Mouse (Mus musculus): ENCODE data around the gene Acrbp. TPM values are rescaled to one million over a fixed set of nuclear protein-coding genes. Genes with fewer than 3 reads are reported as not detected.
A peak's percentile ranks its signal among the peaks of the same experiment; 100 is the strongest.
"Not testable (repeated sequence)": the region's sequence is repeated elsewhere in the genome, so short reads cannot be mapped to it uniquely, and the experiment has no call there.

Gene Acrbp
- polyA plus RNA-seq, 1 experiment from 2014 or later = 1.6 TPM

GRCm38 (mm10) chr6:125039131-125039530, 10.4 kb upstream of the Acrbp start:
- Histone ChIP-seq H3K9ac (peak overlapping the region; percentile 55), H3K4me1 (replicated peaks) (peaks cover 40% of the 10 kb centered on the region), H3K27ac (peak overlapping the region; percentile 71), H3K9me3 (replicated peaks) (no peaks in the 10 kb centered on the region), H3K4me2 (peak overlapping the region; percentile 84), H3K36me3 (peaks cover 51% of the 10 kb centered on the region), H3K4me3 (replicated peaks) (peak overlapping the region; percentile 75), H3K27me3 (no peaks in the 10 kb centered on the region)
- DNase-seq (peak; percentile 26), ATAC-seq (ENCODE audit: low read depth) (peak; percentile 11; the same call in 1 of the 2 replicates)
- WGBS (ENCODE audit: insufficient replicate concordance) = 5% methylated on average over 8 of the region's 8 CpGs

- peak; percentile 94 for ATAC-seq (ENCODE audit: low read depth)
- DNase-seq = peak; percentile 83
- peaks cover 52% of the 10 kb centered on the region for H3K36me3 ChIP-seq
These were observed 9.8 kb upstream of the Acrbp start, which contains the start of gene Ing4 for GRCm38 (mm10) chr6:125039533-125040153. Gene Ing4 (plus strand): TSS chr6:125039760.

DNA sequence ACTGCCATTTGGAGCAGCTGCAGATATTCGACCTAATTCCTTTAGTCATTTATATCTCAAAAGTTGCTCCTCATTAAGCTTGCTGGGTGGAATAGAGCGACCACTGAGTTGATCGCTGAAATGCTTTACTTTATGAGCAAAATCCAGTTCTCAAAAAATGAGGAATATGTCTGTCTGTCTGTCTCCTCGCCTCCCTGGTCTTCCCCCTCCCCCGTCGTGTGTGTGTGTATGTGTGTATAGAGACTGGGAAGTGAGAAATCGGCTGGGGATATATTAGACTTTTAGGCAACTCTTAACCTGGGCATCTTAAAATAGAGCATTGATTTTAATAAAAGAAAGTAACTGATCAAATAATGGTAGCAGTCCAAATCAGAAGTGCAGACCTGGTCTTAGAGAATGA, 9.3 kb upstream of the Acrbp start:
- peak overlapping the region; percentile 71 for H3K27ac ChIP-seq
- peak overlapping the region; percentile 75 for H3K4me3 ChIP-seq (replicated peaks)
- ATAC-seq (ENCODE audit: low read depth) (no peak), DNase-seq (no peak)
- H3K4me2 ChIP-seq = peak overlapping the region; percentile 84
- 9% methylated on average over 7 of the region's 7 CpGs for WGBS (ENCODE audit: insufficient replicate concordance)
- no peaks in the 10 kb centered on the region for H3K27me3 ChIP-seq
- peaks cover 40% of the 10 kb centered on the region for H3K4me1 ChIP-seq (replicated peaks)
- H3K9ac ChIP-seq = peak overlapping the region; percentile 75
- H3K9me3 ChIP-seq (replicated peaks) = no peaks in the 10 kb centered on the region
- H3K36me3 ChIP-seq = peaks cover 52% of the 10 kb centered on the region

More at GRCm38 (mm10) chr6:125039533-125040153, 9.8 kb upstream of the Acrbp start, which contains the start of gene Ing4:
- H3K4me1 ChIP-seq (replicated peaks) = peaks cover 40% of the 10 kb centered on the region
- H3K27ac ChIP-seq = peak within 1 kb of the TSS; percentile 71
- H3K9ac ChIP-seq = peak within 1 kb of the TSS; percentile 75
- no peaks in the 10 kb centered on the region for H3K27me3 ChIP-seq
- no peaks in the 10 kb centered on the region for H3K9me3 ChIP-seq (replicated peaks)
- peak within 1 kb of the TSS; percentile 75 for H3K4me3 ChIP-seq (replicated peaks)
- peak within 1 kb of the TSS; percentile 84 for H3K4me2 ChIP-seq
- WGBS (ENCODE audit: insufficient replicate concordance) = under 1% methylated on average over 26 of the region's 26 CpGs

- H3K27me3 ChIP-seq = no peaks in the 10 kb centered on the region
- ATAC-seq (ENCODE audit: low read depth) = no peak
- no peak overlapping the region for H3K4me3 ChIP-seq (replicated peaks)
- peak overlapping the region; percentile 84; the same call in 1 of the 2 replicates for H3K4me2 ChIP-seq
- H3K9me3 ChIP-seq (replicated peaks) = no peaks in the 10 kb centered on the region
- no peak overlapping the region for H3K9ac ChIP-seq
- H3K36me3 ChIP-seq = peaks cover 49% of the 10 kb centered on the region
- peaks cover 40% of the 10 kb centered on the region for H3K4me1 ChIP-seq (replicated peaks)
- no peak for DNase-seq
- H3K27ac ChIP-seq = no peak overlapping the region
- WGBS (ENCODE audit: insufficient replicate concordance) = 43% methylated on average over 7 of the region's 7 CpGs
These were observed 8.4 kb upstream of the Acrbp start for GRCm38 (mm10) chr6:125041047-125041446.

DNA sequence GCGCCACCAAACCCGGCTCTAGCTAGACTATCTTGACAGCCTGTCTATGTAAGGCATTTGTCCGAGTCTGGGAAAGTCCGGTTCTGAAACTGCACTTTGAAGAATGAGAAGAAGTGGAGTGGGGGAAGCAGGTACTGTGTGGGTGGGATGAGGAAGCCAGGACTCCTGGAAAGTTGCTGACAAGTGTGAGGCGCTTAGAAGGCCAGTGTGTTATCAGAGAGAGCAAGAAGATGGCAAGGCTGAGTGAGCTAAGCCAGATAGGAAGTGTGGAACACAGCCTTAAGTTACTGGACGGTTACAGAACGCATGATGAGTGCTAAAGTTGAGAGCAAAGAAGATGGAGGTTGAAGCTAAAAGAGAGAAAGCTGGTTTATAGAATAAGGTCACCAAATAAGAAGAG, 7.4 kb upstream of the Acrbp start:
- ATAC-seq (ENCODE audit: low read depth) (no peak), DNase-seq (no peak)
- 61% methylated on average over 7 of the region's 7 CpGs for WGBS (ENCODE audit: insufficient replicate concordance)
- Histone ChIP-seq H3K4me2 (peak overlapping the region; percentile 11; the same call in 1 of the 2 replicates), H3K9me3 (replicated peaks) (no peaks in the 10 kb centered on the region), H3K9ac (0 out of 2 replicates have a peak overlapping the region, but pooled peaks have one; percentile 20), H3K4me3 (replicated peaks) (no peak overlapping the region), H3K27ac (peak overlapping the region; percentile 63), H3K4me1 (replicated peaks) (peaks cover 40% of the 10 kb centered on the region), H3K27me3 (no peaks in the 10 kb centered on the region), H3K36me3 (peaks cover 47% of the 10 kb centered on the region)

DNA sequence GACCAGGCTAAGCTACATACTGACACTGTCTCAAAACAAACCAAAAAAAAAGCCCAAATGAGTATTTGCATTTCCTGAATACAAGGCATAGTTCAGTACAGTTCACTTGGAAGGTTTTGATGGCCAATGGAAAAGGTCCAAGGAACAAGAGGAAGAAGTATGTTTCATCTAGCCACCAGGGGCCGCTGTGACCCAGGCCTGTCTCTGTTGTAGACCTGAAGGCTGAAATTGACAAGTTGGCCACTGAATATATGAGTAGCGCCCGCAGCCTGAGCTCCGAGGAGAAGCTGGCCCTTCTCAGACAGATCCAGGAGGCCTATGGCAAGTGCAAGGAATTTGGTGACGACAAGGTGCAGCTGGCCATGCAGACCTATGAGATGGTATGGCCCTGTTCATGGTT, 2.8 kb upstream of the Acrbp start:
- H3K4me1 ChIP-seq (replicated peaks) = peaks cover 19% of the 10 kb centered on the region
- no peaks in the 10 kb centered on the region for H3K27me3 ChIP-seq
- H3K4me2 ChIP-seq = no peak overlapping the region
- 31% methylated on average over 5 of the region's 5 CpGs for WGBS (ENCODE audit: insufficient replicate concordance)
- H3K4me3 ChIP-seq (replicated peaks) = no peak overlapping the region
- peaks cover 74% of the 10 kb centered on the region for H3K36me3 ChIP-seq
- H3K9ac ChIP-seq = no peak overlapping the region
- peak; percentile 55 for DNase-seq
- no peak overlapping the region for H3K27ac ChIP-seq
- ATAC-seq (ENCODE audit: low read depth) = no peak
- no peaks in the 10 kb centered on the region for H3K9me3 ChIP-seq (replicated peaks)

DNA sequence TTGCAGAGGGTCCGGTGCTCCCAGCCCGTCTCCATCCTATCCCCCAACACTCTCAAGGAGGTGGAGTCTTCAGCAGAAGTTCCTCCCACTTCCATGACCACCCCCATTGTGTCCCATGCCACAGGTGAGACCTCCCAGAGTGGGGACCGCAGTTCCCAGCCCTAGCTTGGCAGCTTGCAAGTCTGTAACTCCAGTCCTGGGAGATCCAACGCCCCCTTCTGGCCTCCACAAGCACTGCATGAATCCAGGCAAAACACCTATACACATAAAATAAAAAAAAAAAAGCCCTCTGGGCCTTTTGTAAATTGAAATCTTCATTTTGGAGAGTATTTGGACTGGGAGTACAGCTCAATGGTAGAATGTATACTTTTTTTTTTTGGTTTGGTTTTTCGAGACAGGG, 1.7 kb downstream of the Acrbp start:
- H3K36me3 ChIP-seq = peaks cover 60% of the 10 kb centered on the region
- H3K4me3 ChIP-seq (replicated peaks) = no peak overlapping the region
- H3K27ac ChIP-seq = no peak overlapping the region
- no peaks in the 10 kb centered on the region for H3K27me3 ChIP-seq
- no peak overlapping the region for H3K9ac ChIP-seq
- ATAC-seq (ENCODE audit: low read depth) (no peak), DNase-seq (no peak)
- peaks cover 11% of the 10 kb centered on the region for H3K4me1 ChIP-seq (replicated peaks)
- H3K4me2 ChIP-seq = no peak overlapping the region
- WGBS (ENCODE audit: insufficient replicate concordance) = 61% methylated on average over 5 of the region's 5 CpGs
- H3K9me3 ChIP-seq (replicated peaks) = no peaks in the 10 kb centered on the region

- 28% methylated on average over 6 of the region's 6 CpGs for WGBS (ENCODE audit: insufficient replicate concordance)
These were observed 12.0 kb downstream of the Acrbp start for GRCm38 (mm10) chr6:125061493-125061892.

GRCm38 (mm10) chr6:125062511-125062910, 13.0 kb downstream of the Acrbp start:
- WGBS (ENCODE audit: insufficient replicate concordance) = 53% methylated on average over 5 of the region's 5 CpGs
- Histone ChIP-seq H3K4me2 (peak overlapping the region; percentile 4; the same call in 1 of the 2 replicates), H3K36me3 (no peaks in the 10 kb centered on the region), H3K27ac (no peak overlapping the region; the same call in 1 of the 2 replicates), H3K4me1 (replicated peaks) (peaks cover 60% of the 10 kb centered on the region), H3K9me3 (replicated peaks) (no peaks in the 10 kb centered on the region), H3K9ac (peak overlapping the region; percentile 4; the same call in 1 of the 2 replicates), H3K4me3 (replicated peaks) (no peak overlapping the region), H3K27me3 (peaks cover 3% of the 10 kb centered on the region; the same call in 1 of the 2 replicates)
- ATAC-seq (ENCODE audit: low read depth) = peak; percentile 76
- DNase-seq = peak; percentile 28

More at GRCm38 (mm10) chr6:125061493-125061892, 12.0 kb downstream of the Acrbp start:
- DNase-seq (no peak), ATAC-seq (ENCODE audit: low read depth) (no peak)
- no peaks in the 10 kb centered on the region for H3K9me3 ChIP-seq (replicated peaks)
- no peak overlapping the region for H3K27ac ChIP-seq
- no peak overlapping the region for H3K4me2 ChIP-seq
- H3K36me3 ChIP-seq = no peaks in the 10 kb centered on the region
- H3K27me3 ChIP-seq = peaks cover 3% of the 10 kb centered on the region; the same call in 1 of the 2 replicates
- no peak overlapping the region for H3K9ac ChIP-seq
- no peak overlapping the region for H3K4me3 ChIP-seq (replicated peaks)
- H3K4me1 ChIP-seq (replicated peaks) = peaks cover 54% of the 10 kb centered on the region

DNA sequence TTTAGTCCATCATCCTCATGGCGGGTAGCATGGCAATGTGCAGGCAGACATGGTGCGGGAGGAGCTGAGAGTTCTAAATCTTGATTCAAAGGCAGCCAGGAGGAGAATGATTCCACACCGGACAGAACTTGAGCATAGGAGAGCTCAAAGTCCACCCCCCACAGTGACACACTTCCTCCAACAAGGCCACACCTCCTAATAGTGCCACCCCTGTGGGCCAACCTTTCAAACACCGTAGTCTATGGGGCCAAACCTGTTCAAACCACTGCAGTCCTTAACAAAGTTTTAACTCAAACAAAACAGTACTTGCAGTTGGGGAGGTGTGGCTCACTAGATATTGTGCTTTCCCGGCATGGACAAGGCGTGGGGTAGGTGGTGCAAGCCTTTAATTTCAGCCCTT, 14.4 kb downstream of the Acrbp start:
- no peak overlapping the region for H3K9ac ChIP-seq
- 60% methylated on average over 6 of the region's 6 CpGs for WGBS (ENCODE audit: insufficient replicate concordance)
- no peaks in the 10 kb centered on the region for H3K36me3 ChIP-seq
- H3K27me3 ChIP-seq = no peaks in the 10 kb centered on the region; the same call in 1 of the 2 replicates
- peak overlapping the region; percentile 2; the same call in 1 of the 2 replicates for H3K27ac ChIP-seq
- DNase-seq = no peak
- H3K9me3 ChIP-seq (replicated peaks) = no peaks in the 10 kb centered on the region
- H3K4me3 ChIP-seq (replicated peaks) = no peak overlapping the region
- peaks cover 57% of the 10 kb centered on the region for H3K4me1 ChIP-seq (replicated peaks)
- no peak for ATAC-seq (ENCODE audit: low read depth)
- H3K4me2 ChIP-seq = no peak overlapping the region

DNA sequence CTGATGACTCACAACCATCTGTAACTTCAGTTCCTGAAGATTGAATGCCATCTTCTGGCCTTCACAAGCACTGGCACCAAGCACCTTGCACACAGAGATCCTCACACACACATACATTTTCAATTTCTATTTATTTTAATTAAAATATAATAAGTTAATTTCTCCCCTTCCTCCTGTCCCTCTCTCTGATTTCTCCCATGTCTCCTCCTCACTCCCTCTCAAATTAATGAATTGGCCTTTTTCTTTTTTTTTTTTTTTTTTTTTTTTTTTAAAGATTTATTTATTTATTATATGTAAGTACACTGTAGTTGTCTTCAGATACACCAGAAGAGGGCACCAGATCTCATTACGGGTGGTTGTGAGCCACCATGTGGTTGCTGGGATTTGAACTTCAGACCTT, 15.7 kb downstream of the Acrbp start:
- not testable (repeated sequence) for H3K36me3 ChIP-seq; H3K9me3 ChIP-seq (replicated peaks); H3K9ac ChIP-seq; H3K4me3 ChIP-seq (replicated peaks); H3K27ac ChIP-seq; H3K4me2 ChIP-seq; H3K27me3 ChIP-seq; DNase-seq; ATAC-seq (ENCODE audit: low read depth)
- WGBS (ENCODE audit: insufficient replicate concordance) = no CpG with 5 or more reads among the region's 1 CpGs
- H3K4me1 ChIP-seq (replicated peaks) = peaks cover 59% of the 10 kb centered on the region
